Mouse (Mus musculus): ENCODE data around the gene 4930564D02Rik. TPM values are rescaled to one million over a fixed set of nuclear protein-coding genes. Genes with fewer than 3 reads are reported as not detected.

The 4930564D02Rik gene
- polyA plus RNA-seq, 1 experiment = not detected

DNA sequence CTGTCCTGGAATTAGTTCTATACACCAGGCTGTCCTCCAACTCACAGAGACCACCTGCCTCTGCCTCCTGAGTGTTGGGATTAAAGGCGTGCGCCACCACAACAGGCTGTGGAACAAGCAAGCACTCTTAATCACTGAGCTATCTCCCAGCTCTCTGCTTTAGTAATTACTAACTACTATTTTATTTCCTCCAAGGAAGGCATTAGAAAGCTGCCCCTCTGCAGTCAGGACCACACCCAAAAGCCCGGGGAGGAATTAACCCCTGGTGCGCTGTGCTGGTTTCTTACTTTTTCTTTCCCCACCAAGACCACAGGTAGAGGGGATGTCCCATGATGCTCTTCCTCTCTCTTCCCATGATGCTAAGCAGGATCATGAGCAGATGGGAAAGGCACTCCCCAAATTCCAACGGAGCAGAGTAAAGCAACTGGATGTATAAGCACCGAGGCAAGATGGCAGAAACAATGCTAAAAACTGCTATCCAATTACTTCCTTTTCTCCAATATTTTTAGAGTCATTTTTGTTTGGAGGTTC, 29.3 kb upstream of the 4930564D02Rik start:
- Histone ChIP-seq H3K4me1 (ENCODE audit: control insufficient read depth, insufficient read depth, low read length) (no peaks in the 10 kb centered on the region; the same call in 1 of the 2 replicates), H3K4me3 (replicated peaks; ENCODE audit: control insufficient read depth, low read depth, low read length) (no peak overlapping the region), H3K27ac (ENCODE audit: control insufficient read depth, insufficient read depth, low read depth, low read length, poor library complexity) (no peak overlapping the region)
- WGBS = 81% methylated on average over 6 of the region's 6 CpGs
- TF ChIP-seq CTCF (IDR thresholded peaks at IDR 0.05; ENCODE audit: control insufficient read depth, insufficient read depth, low read length) (no peak), POLR2A (IDR thresholded peaks at IDR 0.05; ENCODE audit: borderline replicate concordance, control insufficient read depth, low read depth, low read length) (no peak)

DNA sequence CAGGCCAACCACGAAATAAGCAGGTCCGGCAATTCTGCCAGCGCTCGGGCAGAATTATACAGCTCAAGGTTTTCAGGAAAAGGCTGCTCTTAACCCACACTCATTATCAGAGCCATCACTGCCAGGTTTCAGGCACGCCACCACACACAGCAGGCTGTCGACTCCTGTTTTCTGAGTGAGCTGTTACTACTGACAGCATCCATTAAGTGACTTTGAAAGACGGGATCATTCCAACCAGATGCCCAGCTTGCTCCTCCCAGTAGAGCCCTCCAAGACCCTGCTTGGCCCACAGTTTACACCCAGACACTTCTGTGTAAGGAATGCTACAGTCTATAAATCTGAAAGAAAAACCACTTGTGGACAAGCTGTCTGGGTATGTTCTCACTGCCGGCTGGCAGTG, 26.6 kb upstream of the 4930564D02Rik start:
- no peak for TF ChIP-seq CTCF (IDR thresholded peaks at IDR 0.05; ENCODE audit: control insufficient read depth, insufficient read depth, low read length)
- no peak for TF ChIP-seq POLR2A (IDR thresholded peaks at IDR 0.05; ENCODE audit: borderline replicate concordance, control insufficient read depth, low read depth, low read length)
- 57% methylated on average over 8 of the region's 8 CpGs for WGBS
- H3K4me3 ChIP-seq (replicated peaks; ENCODE audit: control insufficient read depth, low read depth, low read length) = no peak overlapping the region
- no peaks in the 10 kb centered on the region; the same call in 1 of the 2 replicates for H3K4me1 ChIP-seq (ENCODE audit: control insufficient read depth, insufficient read depth, low read length)
- no peak overlapping the region for H3K27ac ChIP-seq (ENCODE audit: control insufficient read depth, insufficient read depth, low read depth, low read length, poor library complexity)

DNA sequence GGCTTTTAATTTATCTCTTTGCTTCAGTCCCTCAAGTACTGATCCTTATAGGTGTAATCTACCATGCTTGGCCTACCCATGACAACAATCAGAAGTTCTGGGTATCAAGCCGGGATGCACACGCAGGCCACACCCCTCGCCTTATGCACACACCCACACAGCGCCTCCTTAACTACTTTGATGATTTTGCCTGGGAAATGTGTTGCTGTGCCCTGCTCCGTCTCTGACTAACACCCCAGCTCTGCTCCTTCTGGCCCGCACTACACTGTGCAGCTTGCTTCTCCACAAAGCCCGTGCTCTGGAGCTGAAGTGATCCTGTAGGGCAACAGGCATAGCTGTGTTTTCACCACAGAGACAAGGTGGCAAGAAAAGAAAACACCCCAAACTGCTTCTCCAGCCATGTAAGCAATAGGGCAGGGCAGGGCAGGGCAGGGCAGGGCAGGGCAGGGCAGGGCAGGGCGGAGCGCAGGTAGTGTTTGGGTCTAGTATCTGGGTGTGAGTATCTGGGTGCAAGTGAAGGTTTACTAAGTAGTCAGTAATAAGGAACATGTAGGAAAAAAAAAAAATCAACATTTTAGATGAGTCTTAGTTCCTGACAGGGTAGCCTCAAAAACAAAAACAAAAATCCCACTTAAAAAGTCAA, 25.5 kb upstream of the 4930564D02Rik start:
- 79% methylated on average over 9 of the region's 9 CpGs for WGBS
- no peak for TF ChIP-seq POLR2A (IDR thresholded peaks at IDR 0.05; ENCODE audit: borderline replicate concordance, control insufficient read depth, low read depth, low read length)
- no peak for TF ChIP-seq CTCF (IDR thresholded peaks at IDR 0.05; ENCODE audit: control insufficient read depth, insufficient read depth, low read length)
- Histone ChIP-seq H3K4me1 (ENCODE audit: control insufficient read depth, insufficient read depth, low read length) (no peaks in the 10 kb centered on the region; the same call in 1 of the 2 replicates), H3K4me3 (replicated peaks; ENCODE audit: control insufficient read depth, low read depth, low read length) (no peak overlapping the region), H3K27ac (ENCODE audit: control insufficient read depth, insufficient read depth, low read depth, low read length, poor library complexity) (no peak overlapping the region)

DNA sequence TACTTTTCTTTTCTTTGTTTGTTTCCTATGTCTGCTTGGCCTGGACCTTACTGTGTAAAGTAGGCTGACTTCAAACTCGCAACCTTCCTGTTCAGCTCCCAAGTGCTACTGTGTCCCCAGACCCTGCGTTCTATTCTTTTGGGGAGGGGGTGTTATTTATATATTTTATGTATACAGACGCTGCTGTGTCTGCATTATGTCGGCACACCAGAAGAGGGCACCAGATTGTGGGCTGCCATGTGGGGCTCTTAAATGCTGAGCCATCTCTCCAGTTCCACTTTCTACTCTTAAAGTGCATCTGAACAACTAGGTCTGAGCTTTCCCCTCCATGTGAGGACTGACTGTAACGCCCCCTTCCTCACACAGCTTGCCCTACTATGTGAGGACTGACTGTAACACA, 22.9 kb upstream of the 4930564D02Rik start:
- no peak for TF ChIP-seq POLR2A (IDR thresholded peaks at IDR 0.05; ENCODE audit: borderline replicate concordance, control insufficient read depth, low read depth, low read length)
- no peak for TF ChIP-seq CTCF (IDR thresholded peaks at IDR 0.05; ENCODE audit: control insufficient read depth, insufficient read depth, low read length)
- H3K4me3 ChIP-seq (replicated peaks; ENCODE audit: control insufficient read depth, low read depth, low read length) = no peak overlapping the region
- 81% methylated on average over 5 of the region's 5 CpGs for WGBS
- H3K4me1 ChIP-seq (ENCODE audit: control insufficient read depth, insufficient read depth, low read length) = no peaks in the 10 kb centered on the region; the same call in 1 of the 2 replicates
- no peak overlapping the region for H3K27ac ChIP-seq (ENCODE audit: control insufficient read depth, insufficient read depth, low read depth, low read length, poor library complexity)

DNA sequence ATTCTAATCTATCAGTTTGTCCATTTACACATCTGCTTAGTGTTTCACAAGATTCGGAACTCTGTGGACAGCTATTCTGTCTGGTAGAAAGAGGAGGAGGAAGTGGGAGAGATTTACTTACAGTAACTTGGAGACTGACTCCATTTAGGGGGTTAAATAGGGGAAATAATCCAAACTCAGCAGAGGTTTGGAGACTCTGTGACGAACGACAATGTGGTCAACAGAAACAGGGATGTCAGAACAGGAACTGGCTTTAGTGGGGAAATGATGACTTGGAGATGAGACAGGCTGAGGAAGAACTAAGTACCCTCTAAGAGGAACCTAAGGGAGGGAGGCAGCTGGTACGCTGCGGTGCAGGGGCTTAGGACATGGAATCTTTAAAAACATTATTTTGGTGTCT, 19.8 kb upstream of the 4930564D02Rik start:
- H3K4me1 ChIP-seq (ENCODE audit: control insufficient read depth, insufficient read depth, low read length) = no peaks in the 10 kb centered on the region; the same call in 1 of the 2 replicates

DNA sequence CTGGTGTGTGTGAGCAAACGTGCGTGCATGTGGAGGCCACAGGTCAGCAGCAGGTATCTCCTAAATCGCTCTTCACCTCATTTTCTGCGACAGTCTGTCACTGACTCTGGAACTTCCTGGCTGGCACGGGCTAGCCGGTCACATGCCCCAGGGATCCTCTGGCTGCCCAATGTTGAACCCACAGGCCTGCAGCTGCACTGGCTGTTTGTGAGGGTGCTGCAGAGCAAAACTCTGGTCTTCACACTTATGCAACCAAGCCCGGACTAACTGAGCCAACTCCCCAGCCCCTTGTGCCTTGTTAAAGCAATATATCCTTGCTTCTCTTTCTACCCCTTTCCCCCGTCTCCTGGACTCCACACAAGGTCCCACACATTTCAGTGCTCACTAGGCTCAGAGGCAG, 19.0 kb upstream of the 4930564D02Rik start:
- Histone ChIP-seq H3K4me3 (replicated peaks; ENCODE audit: control insufficient read depth, low read depth, low read length) (no peak overlapping the region), H3K4me1 (ENCODE audit: control insufficient read depth, insufficient read depth, low read length) (no peaks in the 10 kb centered on the region; the same call in 1 of the 2 replicates), H3K27ac (ENCODE audit: control insufficient read depth, insufficient read depth, low read depth, low read length, poor library complexity) (no peak overlapping the region)
- TF ChIP-seq CTCF (IDR thresholded peaks at IDR 0.05; ENCODE audit: control insufficient read depth, insufficient read depth, low read length) (no peak), POLR2A (IDR thresholded peaks at IDR 0.05; ENCODE audit: borderline replicate concordance, control insufficient read depth, low read depth, low read length) (no peak)
- 12% methylated on average over 8 of the region's 8 CpGs for WGBS

More for the DNA sequence above, 19.8 kb upstream of the 4930564D02Rik start:
- no peak overlapping the region for H3K4me3 ChIP-seq (replicated peaks; ENCODE audit: control insufficient read depth, low read depth, low read length)
- no peak overlapping the region for H3K27ac ChIP-seq (ENCODE audit: control insufficient read depth, insufficient read depth, low read depth, low read length, poor library complexity)
- TF ChIP-seq POLR2A (IDR thresholded peaks at IDR 0.05; ENCODE audit: borderline replicate concordance, control insufficient read depth, low read depth, low read length) (no peak), CTCF (IDR thresholded peaks at IDR 0.05; ENCODE audit: control insufficient read depth, insufficient read depth, low read length) (no peak)
- WGBS = 6% methylated on average over 5 of the region's 5 CpGs

DNA sequence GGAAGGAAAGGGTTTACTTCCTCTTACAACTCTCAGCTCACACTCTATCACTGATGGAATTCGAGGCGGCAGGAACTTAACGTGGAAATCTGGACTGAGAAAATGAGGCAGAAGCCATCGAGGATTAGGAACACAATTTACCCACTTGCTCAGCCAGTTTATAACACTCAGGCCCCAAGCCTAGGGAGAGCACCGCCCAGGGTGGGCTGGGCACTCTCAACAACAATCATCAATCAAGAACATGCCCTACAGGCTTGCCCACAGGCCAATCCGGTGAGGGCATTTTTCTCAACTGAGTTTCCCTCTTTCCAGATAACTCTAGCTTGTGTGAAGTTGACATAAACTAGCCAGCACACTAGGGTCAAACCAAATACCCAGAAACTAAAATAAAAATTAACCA, 16.8 kb upstream of the 4930564D02Rik start:
- 52% methylated on average over 6 of the region's 6 CpGs for WGBS
- no peak overlapping the region for H3K4me3 ChIP-seq (replicated peaks; ENCODE audit: control insufficient read depth, low read depth, low read length)
- no peak for TF ChIP-seq POLR2A (IDR thresholded peaks at IDR 0.05; ENCODE audit: borderline replicate concordance, control insufficient read depth, low read depth, low read length)
- no peak for TF ChIP-seq CTCF (IDR thresholded peaks at IDR 0.05; ENCODE audit: control insufficient read depth, insufficient read depth, low read length)
- no peaks in the 10 kb centered on the region; the same call in 1 of the 2 replicates for H3K4me1 ChIP-seq (ENCODE audit: control insufficient read depth, insufficient read depth, low read length)
- H3K27ac ChIP-seq (ENCODE audit: control insufficient read depth, insufficient read depth, low read depth, low read length, poor library complexity) = no peak overlapping the region

DNA sequence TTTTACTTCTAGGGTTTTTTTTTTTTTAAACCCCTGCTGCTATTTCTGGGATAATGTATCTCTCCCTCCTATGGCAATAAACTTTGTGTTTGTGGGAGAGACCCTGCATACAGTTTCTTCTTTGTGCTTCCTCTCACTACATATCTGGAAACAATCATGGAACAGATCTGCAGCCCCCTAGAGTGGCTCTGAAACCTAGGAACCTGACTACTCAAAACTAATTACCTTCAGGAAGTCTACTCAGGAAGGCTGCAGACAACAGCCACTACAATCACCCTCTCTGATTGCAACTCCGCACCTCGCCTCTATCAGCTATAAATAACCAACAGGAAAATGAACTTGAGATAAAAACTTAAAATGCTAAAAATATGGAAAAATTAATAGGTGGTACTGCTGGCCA, 15.5 kb upstream of the 4930564D02Rik start:
- 22% methylated on average over 2 of the region's 2 CpGs for WGBS
- TF ChIP-seq CTCF (IDR thresholded peaks at IDR 0.05; ENCODE audit: control insufficient read depth, insufficient read depth, low read length) = no peak
- TF ChIP-seq POLR2A (IDR thresholded peaks at IDR 0.05; ENCODE audit: borderline replicate concordance, control insufficient read depth, low read depth, low read length) = no peak
- Histone ChIP-seq H3K4me1 (ENCODE audit: control insufficient read depth, insufficient read depth, low read length) (no peaks in the 10 kb centered on the region; the same call in 1 of the 2 replicates), H3K4me3 (replicated peaks; ENCODE audit: control insufficient read depth, low read depth, low read length) (no peak overlapping the region), H3K27ac (ENCODE audit: control insufficient read depth, insufficient read depth, low read depth, low read length, poor library complexity) (no peak overlapping the region)

Data from bone marrow, adult 2 months (tissue).